Mouse (Mus musculus) right cerebral cortex, adult 2 months (tissue): ENCODE measurements at regions not wholly inside any gene's neighbourhood (a gene's known extent, or its start where the extent isn't known, plus 50 kb on each side); places are given as distances from the start of the nearest gene placed in this dataset.

ENCODE experiments used
- DNase-seq, 2 experiments: peaks; one replicate each; pipeline ENCODE4 v3.0.0; 2021 to 2022; ENCODE audit warnings: low spot score in 2 of 2

GRCm38 (mm10) chr4:131272060-131272459 lies 327.9 kb downstream of the Matn1 start:
- peak in 1 of 2 experiments; percentile 39 for DNase-seq

DNA sequence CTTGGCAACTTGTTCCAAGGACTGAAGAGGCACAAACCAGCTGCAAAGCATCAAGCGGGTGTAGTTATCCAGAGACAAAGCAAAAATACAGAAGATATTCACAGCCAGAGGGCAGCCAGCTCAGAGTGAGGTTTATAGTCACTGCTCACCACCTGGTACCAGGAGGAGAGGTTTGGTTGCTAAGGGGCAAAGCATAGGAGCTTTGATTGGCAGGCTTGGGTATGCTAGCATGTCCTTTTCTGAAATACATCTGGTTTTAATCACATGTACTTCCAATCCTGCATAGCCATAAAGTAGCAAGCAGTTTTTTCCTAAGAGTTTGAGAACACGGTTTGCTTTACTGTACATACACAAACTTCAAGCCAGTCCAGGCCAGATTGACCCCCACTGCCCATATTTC lies 349.4 kb downstream of the Matn1 start:
- no peak for DNase-seq

DNA sequence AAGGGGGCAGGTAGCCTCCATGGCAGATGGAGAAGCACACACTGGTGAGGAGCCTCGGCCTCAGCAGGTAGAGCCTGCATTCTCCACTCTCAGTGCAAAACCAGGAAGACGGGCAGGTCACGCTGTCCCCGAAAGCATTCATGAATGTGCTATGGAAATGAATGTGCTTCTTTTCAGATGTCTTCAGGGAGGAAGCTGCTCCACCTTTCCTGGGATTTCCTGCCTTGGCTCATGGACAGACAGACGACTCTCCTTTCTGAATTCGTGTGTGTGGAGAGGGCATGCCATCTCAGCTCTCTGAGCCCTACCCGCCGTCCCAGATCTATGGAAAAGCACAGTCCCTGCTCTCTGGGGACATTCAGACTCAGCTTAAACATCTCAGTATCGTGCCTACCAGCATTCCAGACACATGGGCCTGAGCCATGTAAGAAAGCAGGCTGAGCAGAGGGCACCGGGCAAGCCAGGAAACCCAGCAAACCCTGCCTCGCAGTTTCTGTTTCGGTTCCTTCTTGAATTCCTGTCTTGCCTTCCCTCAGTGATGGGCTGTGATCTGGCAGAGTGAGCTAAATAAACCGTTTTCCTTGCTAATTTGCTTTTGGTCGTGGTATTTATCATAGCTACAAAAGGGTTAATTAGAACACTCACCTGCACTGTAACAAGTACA lies 354.0 kb downstream of the Matn1 start:
- DNase-seq = no peak

DNA sequence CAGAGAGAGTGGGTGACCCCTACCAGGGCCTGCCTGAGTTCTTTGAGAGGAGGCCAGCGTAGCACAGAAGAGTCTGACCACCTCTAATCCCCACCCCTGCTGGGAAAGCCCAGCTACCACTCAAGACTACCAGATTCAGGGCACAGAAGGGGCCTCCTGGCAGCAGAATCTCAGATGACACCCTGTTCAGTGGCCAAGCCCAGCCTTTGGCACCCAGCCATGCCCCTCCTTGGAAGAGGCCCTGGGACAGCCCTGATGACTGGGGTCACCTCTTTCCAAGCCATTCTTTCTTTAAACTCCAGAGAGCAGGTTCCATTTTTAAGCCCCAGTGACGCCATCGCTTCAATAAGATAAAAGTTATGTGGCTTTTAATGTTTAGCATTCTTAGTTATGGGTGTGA lies 359.8 kb downstream of the Matn1 start:
- no peak for DNase-seq

DNA sequence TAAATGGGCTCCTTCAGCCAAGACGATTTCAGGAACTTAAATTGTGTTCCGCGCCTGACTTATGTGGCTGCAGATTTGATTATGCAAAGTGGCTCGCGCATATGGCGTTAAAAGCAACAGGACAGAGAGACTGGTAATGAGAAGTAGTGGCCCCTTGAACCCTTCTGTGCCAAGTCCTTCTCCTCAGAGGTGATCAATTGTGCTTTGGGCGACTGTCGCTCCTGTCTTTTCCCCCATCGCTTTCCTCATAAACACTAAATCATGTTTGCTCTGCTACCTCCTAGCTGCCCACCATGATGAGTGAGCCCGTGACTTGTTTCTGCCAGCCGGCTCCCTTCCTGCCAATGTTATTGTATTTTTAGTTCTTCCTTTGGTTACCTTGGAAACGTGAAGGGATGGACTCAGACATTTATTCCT lies 360.2 kb downstream of the Matn1 start:
- DNase-seq = peak; percentile 78

DNA sequence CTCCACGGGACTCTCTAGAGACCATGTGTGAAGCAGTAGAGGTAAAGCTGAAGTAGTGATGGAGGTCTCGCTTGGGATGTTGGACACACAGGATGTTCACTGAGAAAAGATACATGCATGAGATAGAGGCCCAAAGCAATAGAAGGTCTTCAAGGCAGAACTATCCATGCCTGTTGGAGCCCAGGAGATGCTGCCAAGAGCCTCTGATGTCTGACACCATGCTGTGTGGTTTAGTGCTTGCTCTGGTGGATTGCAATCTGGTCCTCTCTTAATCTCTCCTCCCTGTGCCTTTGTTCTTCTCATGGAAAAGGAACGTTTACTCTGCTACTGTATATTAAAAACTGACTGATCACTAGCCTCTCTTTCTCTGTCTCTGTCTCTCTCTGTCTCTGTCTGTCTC lies 370.0 kb downstream of the Matn1 start:
- no peak for DNase-seq

GRCm38 (mm10) chr4:131316041-131316440 lies 371.9 kb downstream of the Matn1 start:
- DNase-seq = no peak

- DNase-seq = no peak
These were observed 378.1 kb downstream of the Matn1 start for GRCm38 (mm10) chr4:131322323-131322722.

DNA sequence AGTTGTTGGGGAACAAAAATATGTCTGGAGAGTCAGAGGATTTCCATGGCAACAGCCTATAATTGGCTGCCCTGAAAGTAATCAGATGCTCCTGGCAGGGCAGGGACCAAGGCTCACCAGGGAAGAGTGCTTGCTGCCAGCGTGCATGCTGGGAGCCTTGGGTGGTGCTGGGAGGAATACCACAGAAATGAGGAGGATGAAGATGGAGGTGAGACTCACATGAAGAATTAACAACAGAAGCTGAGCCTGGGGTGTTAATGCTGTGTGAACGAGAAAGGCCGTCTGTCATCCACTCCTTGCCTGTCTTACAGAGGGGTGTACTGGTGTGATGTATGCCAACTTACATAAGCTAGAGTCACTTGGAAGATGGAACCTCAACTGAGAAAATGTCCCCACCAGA lies 380.3 kb downstream of the Matn1 start:
- peak in 1 of 2 experiments; percentile 25 for DNase-seq

DNA sequence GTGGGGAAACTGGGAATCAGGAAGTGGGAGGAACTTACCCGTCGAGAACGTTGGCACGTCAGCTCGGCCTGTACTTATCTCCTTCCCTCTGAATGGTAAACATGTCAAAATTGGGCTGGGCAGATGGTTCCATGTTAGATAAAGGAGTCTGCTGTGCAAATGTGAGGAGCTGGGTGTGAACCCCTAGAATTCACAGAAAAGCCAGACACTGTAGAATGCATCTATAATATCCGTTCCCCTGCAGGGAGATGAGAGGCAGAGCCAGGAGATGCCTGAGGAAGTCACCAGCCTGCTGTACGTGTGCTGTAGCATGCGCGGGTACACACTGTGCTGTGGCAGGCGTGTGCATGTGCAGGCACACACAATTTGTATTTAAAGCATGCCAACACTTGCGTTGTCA lies 381.0 kb downstream of the Matn1 start:
- DNase-seq = no peak

DNA sequence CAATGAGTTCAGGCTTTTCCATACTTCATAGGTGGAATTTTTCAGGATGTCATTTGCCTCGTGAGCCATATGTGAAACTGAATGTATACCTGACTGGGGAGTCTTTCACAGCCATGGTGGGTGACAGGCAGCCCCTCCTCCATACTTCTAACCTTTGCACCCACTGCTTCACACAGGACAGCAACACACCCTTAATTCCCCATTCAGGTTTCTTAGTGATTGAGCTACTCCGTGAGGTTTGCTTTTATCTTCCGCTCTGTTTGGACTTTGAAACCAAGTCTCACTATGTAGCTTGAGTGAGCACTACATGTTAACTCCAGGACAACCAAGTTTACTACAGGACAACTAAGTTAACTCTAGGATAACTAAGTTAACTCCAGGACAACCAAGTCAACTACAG lies 381.4 kb downstream of the Matn1 start:
- DNase-seq = no peak

DNA sequence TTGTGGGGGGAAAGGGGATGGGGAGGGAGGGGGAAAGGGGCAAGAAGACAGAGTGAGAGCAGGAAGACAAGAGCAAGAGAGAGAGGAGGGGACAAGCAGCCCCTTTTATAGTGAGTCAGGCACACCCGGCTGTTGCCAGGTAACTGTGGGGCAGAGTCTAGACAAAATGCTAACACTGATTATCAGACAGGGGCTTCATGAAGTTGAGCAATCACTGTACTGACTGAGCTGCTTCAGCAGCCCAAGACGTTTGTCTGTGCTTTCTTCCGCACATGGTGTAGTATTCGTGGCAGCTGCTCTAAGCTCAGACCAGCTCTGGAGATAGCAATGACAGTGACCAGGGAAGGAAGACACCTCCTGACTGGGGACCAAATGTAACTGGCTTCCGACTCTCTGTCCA lies 385.2 kb downstream of the Matn1 start:
- DNase-seq = no peak

GRCm38 (mm10) chr4:131331646-131332045 lies 387.5 kb downstream of the Matn1 start:
- DNase-seq = no peak

DNA sequence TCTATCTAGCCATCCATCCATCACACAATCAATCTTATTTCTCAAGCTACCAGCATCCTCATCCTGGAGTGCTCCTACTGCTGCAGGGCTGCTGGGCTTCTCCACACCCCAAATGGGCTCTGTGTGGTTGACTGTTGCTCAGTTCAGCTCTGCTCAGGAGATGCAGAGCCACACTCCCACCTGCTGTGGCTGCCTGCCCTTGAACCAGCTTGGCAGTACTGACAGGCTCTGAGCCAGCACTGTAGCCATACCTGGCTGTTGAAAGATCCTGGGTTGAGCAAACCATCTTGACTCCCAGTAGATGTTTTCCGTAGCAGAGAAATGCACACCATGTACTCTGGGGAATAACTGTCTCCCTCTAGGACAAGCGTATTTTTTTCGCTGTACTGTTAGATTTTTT lies 392.6 kb downstream of the Matn1 start:
- DNase-seq = no peak

- no peak for DNase-seq
These were observed 397.0 kb downstream of the Matn1 start for GRCm38 (mm10) chr4:131340993-131341695.

GRCm38 (mm10) chr4:131346727-131347126 lies 402.5 kb downstream of the Matn1 start:
- DNase-seq = no peak

DNA sequence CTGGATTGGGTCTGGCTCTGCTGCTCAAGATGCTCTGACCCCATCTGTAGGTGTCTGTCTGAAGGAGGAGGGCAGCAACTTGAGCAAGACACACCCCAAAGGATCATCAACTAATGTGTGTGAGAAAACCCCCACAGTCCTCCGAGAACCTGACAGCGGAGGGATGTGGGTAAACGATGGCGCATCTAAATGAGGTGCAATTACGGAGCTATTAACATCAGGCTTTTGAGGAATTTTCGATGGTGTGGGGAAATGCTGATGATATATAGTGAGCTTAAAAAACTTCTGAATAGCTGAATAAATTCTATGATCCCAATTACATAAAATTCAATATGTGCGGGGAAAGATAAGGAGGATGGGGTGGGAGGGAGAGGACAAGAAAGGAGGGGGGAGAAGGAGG lies 406.1 kb downstream of the Matn1 start:
- no peak for DNase-seq

DNA sequence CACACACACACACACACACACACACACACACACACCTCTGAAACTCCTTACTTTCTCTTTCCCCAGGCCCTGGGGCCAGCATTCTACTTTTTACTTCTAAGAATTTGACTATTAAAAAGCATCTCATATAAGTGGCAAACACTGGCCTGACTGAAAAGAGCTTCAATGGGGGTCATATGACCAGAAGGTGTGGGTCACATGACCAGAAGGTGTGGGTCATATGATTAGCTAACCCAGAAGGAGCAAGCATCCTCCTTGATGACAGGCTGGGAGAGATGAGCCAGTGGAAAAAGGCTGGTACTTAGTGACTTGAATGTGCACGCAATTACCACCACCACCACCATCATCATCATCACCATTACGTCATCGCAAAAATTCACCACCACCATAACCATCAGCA lies 410.7 kb downstream of the Matn1 start:
- no peak for DNase-seq

DNA sequence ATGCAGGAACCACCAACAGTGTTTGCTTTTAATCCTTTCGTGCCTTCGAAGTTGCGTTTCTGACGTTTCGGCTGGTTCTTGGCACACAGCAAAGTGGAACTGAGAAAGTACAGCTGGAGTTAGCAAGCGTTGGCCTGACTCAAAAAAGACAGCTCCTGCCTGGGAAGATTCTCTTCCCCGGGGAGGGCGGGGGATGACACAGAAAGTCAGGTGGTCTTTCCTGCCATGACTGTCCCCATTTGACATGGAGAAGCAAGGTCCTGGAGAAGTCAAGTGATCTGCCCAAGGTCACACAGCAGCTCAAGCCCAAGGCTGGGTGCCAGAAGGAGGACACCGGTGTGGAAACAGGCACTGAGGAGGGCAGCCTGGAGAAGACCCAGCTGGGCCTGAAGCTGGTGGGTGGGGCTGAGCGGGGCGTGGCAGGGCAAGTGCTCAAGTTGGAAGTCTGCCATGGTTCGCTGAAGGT lies 411.4 kb downstream of the Matn1 start:
- DNase-seq = peak; percentile 46 to 47

DNA sequence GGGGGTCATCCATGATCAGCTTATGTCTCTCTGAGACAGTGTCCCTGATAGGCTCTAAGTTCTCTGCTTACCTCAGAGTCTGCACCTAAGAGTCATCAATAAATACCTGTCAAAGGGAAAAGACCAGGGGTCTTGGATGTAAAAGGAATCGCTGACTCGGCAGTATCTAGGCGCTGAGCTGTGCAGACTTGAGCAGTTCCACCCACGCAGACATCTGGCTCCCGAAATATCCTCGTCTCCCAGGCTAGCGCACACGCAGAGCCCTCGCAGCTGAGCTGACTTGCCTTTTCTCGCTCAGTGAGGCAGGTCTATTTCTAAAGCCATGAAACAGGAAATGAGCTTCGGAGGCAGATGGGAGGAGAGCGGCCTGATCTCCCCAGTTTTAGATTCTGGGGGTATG lies 412.1 kb downstream of the Matn1 start:
- peak; percentile 76 to 79 for DNase-seq

- no peak for DNase-seq
These were observed 418.8 kb downstream of the Matn1 start for GRCm38 (mm10) chr4:131363030-131363429.

DNA sequence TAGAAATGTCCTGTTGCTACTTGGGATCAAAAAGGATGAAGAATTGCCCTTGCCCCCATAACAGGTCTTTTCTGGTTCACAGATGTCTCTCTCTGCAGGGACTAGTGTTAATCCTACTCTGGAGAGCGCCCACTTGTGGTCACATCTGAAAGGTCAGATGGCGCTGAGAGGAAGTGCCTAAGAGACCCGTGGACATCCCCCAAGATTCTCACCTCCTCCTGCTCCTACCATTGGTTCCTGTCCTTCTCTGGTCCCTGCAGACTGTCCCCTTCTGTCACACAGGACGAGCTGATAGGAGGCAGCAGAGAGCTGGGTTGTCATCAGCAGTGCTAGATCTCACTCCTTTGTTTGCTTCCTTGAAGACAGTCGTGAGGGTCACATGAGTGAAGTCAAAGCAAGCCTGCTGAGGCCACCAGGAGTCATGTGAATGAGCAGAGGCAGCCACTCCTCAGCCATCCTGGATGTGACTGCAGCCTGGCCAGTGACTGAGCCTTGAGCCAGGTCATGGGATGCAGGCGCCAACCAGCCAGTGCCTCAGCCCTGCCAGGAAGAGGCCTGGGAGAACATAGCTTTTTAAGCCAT lies 420.6 kb downstream of the Matn1 start:
- peak in 1 of 2 experiments; percentile 26 for DNase-seq

DNA sequence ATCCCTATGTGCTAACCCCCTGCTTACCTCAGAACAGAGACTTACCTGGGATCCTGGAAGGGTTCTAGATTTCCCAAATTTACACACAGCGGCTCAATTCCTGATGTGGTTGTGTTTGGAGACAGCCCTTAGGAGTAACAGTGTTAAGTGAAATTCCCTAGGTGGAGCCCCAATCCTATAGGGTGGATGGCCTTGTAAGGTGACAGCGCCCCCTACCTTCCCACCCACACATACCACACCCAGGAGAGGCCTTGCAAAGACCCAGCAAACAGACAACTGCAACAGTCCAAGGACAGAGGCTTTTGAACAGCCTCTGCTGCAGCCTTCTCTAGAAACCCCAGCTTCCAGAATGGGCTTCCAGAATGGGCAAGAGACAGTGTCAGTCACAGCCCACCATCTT lies 421.8 kb downstream of the Matn1 start:
- DNase-seq = no peak
